Mouse (Mus musculus) embryonic facial prominence, embryonic 14.5 days (tissue): ENCODE measurements at regions not wholly inside any gene's neighbourhood (a gene's known extent, or its start where the extent isn't known, plus 50 kb on each side); places are given as distances from the start of the nearest gene placed in this dataset.
"Not testable (repeated sequence)": the region's sequence is repeated elsewhere in the genome, so short reads cannot be mapped to it uniquely, and the experiment has no call there.

Source experiments
- ATAC-seq: fragments of 200-750 bp; cut with Nextera tagmentation; 2 replicates; pipeline ENCODE4 v1.8.0; 2017; ENCODE audit warnings: low read depth, moderate number of reproducible peaks, moderate TSS enrichment
- DNase-seq: peaks from one replicate; pipeline ENCODE4 v3.0.0-alpha.2; 2015; ENCODE audit warnings: low spot score
- H3K27ac ChIP-seq: fragments of 300-500 bp; sonication (generic); replicated peaks from 2 replicates; pipeline ENCODE4 v1.5.1; 2014; ENCODE audit warnings: low read depth, mild to moderate bottlenecking, low read length, moderate library complexity
- H3K27me3 ChIP-seq: fragments of 300-500 bp; sonication (generic); replicated peaks from 2 replicates; pipeline ENCODE4 v1.6.1; 2014; ENCODE audit warnings: low read length; ENCODE audit not compliant: control insufficient read depth, insufficient read depth
- H3K36me3 ChIP-seq: fragments of 300-500 bp; sonication (generic); 2 replicates; pipeline ENCODE4 v1.6.1; 2014; ENCODE audit warnings: low read length, mixed read lengths; ENCODE audit not compliant: control insufficient read depth, insufficient read depth
- H3K4me1 ChIP-seq: fragments of 300-500 bp; sonication (generic); 2 replicates; pipeline ENCODE4 v1.6.1; 2014; ENCODE audit warnings: antibody characterized with exemption, low read length; ENCODE audit not compliant: control insufficient read depth, insufficient read depth
- H3K4me2 ChIP-seq: fragments of 300-500 bp; sonication (generic); 2 replicates; pipeline ENCODE4 v1.6.1; 2014; ENCODE audit warnings: low read depth, mild to moderate bottlenecking, low read length, moderate library complexity, mixed read lengths
- H3K4me3 ChIP-seq: fragments of 300-500 bp; sonication (generic); 2 replicates; pipeline ENCODE4 v1.5.1; 2014; ENCODE audit warnings: low read depth, mild to moderate bottlenecking, low read length
- H3K9ac ChIP-seq: fragments of 300-500 bp; sonication (generic); 2 replicates; pipeline ENCODE4 v1.6.1; 2014; ENCODE audit warnings: low read depth, mild to moderate bottlenecking, low read length, moderate library complexity, mixed read lengths
- H3K9me3 ChIP-seq: fragments of 300-500 bp; sonication (generic); 2 replicates; pipeline ENCODE4 v1.6.1; 2016; ENCODE audit warnings: low read length; ENCODE audit not compliant: control insufficient read depth
- WGBS: fragments of 180-500 bp; shearing (Covaris S2); extraction: QIAGEN DNeasy Blood & Tissue Kit; methylation state at CpG from one replicate; pipeline ENCODE4 v1.1.7; 2014; 5-methylcytosine and 5-hydroxymethylcytosine counted together

GRCm38 (mm10) chr17:4024384-4024783, 328.3 kb upstream of the Nox3 start:
- Histone ChIP-seq H3K36me3 (no peaks in the 10 kb centered on the region), H3K27me3 (no peaks in the 10 kb centered on the region), H3K4me3 (no peak overlapping the region), H3K9ac (no peak overlapping the region), H3K4me2 (no peak overlapping the region), H3K4me1 (no peaks in the 10 kb centered on the region), H3K9me3 (no peaks in the 10 kb centered on the region), H3K27ac (no peak overlapping the region)
- WGBS, result 77% methylated on average over 2 of the region's 2 CpGs
- no peak for ATAC-seq
- no peak for DNase-seq

- WGBS, result 75% methylated on average over 9 of the region's 9 CpGs
- no peak for DNase-seq
Measured at GRCm38 (mm10) chr17:4029202-4029601, 333.1 kb upstream of the Nox3 start.

GRCm38 (mm10) chr17:4034816-4035360, 338.8 kb upstream of the Nox3 start:
- no peak overlapping the region for H3K4me2 ChIP-seq
- no peaks in the 10 kb centered on the region for H3K27me3 ChIP-seq
- DNase-seq, result peak; percentile 45
- ATAC-seq, result no peak
- H3K9ac ChIP-seq, result no peak overlapping the region
- no peaks in the 10 kb centered on the region for H3K4me1 ChIP-seq
- no peak overlapping the region for H3K27ac ChIP-seq
- H3K9me3 ChIP-seq, result no peaks in the 10 kb centered on the region
- no peak overlapping the region for H3K4me3 ChIP-seq
- H3K36me3 ChIP-seq, result no peaks in the 10 kb centered on the region
- WGBS, result 72% methylated on average over 3 of the region's 3 CpGs

More at GRCm38 (mm10) chr17:4029202-4029601, 333.1 kb upstream of the Nox3 start:
- H3K4me2 ChIP-seq, result no peak overlapping the region
- no peaks in the 10 kb centered on the region for H3K4me1 ChIP-seq
- no peak overlapping the region for H3K4me3 ChIP-seq
- H3K27me3 ChIP-seq, result no peaks in the 10 kb centered on the region
- no peak for ATAC-seq
- H3K36me3 ChIP-seq, result no peaks in the 10 kb centered on the region
- H3K9me3 ChIP-seq, result no peaks in the 10 kb centered on the region
- H3K27ac ChIP-seq, result no peak overlapping the region
- no peak overlapping the region for H3K9ac ChIP-seq

GRCm38 (mm10) chr17:4040104-4040664, 344.1 kb upstream of the Nox3 start:
- Histone ChIP-seq H3K27me3 (no peaks in the 10 kb centered on the region), H3K27ac (no peak overlapping the region), H3K4me3 (no peak overlapping the region), H3K9me3 (no peaks in the 10 kb centered on the region), H3K4me2 (no peak overlapping the region), H3K4me1 (no peaks in the 10 kb centered on the region), H3K36me3 (no peaks in the 10 kb centered on the region), H3K9ac (no peak overlapping the region)
- 45% methylated on average over 5 of the region's 5 CpGs for WGBS
- ATAC-seq (peak; percentile 86), DNase-seq (peak; percentile 77)

GRCm38 (mm10) chr17:4060186-4060585, 364.1 kb upstream of the Nox3 start:
- not testable (repeated sequence) for H3K4me2 ChIP-seq, H3K27ac ChIP-seq, DNase-seq, H3K9me3 ChIP-seq, H3K4me3 ChIP-seq, H3K4me1 ChIP-seq, H3K27me3 ChIP-seq, H3K9ac ChIP-seq, ATAC-seq, H3K36me3 ChIP-seq

- DNase-seq, result peak; percentile 39
- H3K9ac ChIP-seq, result no peak overlapping the region
- 35% methylated on average over 2 of the region's 2 CpGs for WGBS
- no peaks in the 10 kb centered on the region for H3K27me3 ChIP-seq
- H3K36me3 ChIP-seq, result no peaks in the 10 kb centered on the region
- H3K4me1 ChIP-seq, result no peaks in the 10 kb centered on the region
- no peak overlapping the region for H3K27ac ChIP-seq
- H3K9me3 ChIP-seq, result no peaks in the 10 kb centered on the region
- no peak overlapping the region for H3K4me2 ChIP-seq
- no peak for ATAC-seq
- no peak overlapping the region for H3K4me3 ChIP-seq
Measured at GRCm38 (mm10) chr17:4073381-4073780, 377.3 kb upstream of the Nox3 start.

GRCm38 (mm10) chr17:4080564-4080963, 384.5 kb upstream of the Nox3 start:
- Histone ChIP-seq H3K4me2 (no peak overlapping the region), H3K9ac (no peak overlapping the region), H3K36me3 (no peaks in the 10 kb centered on the region), H3K27ac (no peak overlapping the region), H3K4me1 (no peaks in the 10 kb centered on the region), H3K27me3 (no peaks in the 10 kb centered on the region), H3K4me3 (no peak overlapping the region), H3K9me3 (no peaks in the 10 kb centered on the region)
- no peak for ATAC-seq
- 70% methylated on average over 2 of the region's 2 CpGs for WGBS
- DNase-seq, result no peak

GRCm38 (mm10) chr17:4094621-4095020, 398.6 kb upstream of the Nox3 start:
- Histone ChIP-seq H3K9ac (no peak overlapping the region), H3K4me2 (no peak overlapping the region), H3K4me3 (no peak overlapping the region), H3K36me3 (no peaks in the 10 kb centered on the region), H3K9me3 (no peaks in the 10 kb centered on the region), H3K27me3 (no peaks in the 10 kb centered on the region), H3K4me1 (no peaks in the 10 kb centered on the region), H3K27ac (no peak overlapping the region)
- 79% methylated on average over 1 of the region's 1 CpGs for WGBS
- DNase-seq (no peak), ATAC-seq (no peak)

GRCm38 (mm10) chr17:4103321-4103720, 407.3 kb upstream of the Nox3 start:
- no peak for ATAC-seq

More at GRCm38 (mm10) chr17:4103321-4103720, 407.3 kb upstream of the Nox3 start:
- Histone ChIP-seq H3K9me3 (no peaks in the 10 kb centered on the region), H3K4me1 (no peaks in the 10 kb centered on the region), H3K36me3 (no peaks in the 10 kb centered on the region), H3K9ac (no peak overlapping the region), H3K4me3 (no peak overlapping the region), H3K4me2 (no peak overlapping the region), H3K27ac (no peak overlapping the region), H3K27me3 (no peaks in the 10 kb centered on the region)
- 86% methylated on average over 3 of the region's 3 CpGs for WGBS
- DNase-seq, result no peak
